Mouse (Mus musculus) adrenal gland, adult 2 months (tissue): ENCODE results near the gene Armh2. TPM values are rescaled to one million over a fixed set of nuclear protein-coding genes. Genes with fewer than 3 reads are reported as not detected.
"Not testable (repeated sequence)": the region's sequence is repeated elsewhere in the genome, so short reads cannot be mapped to it uniquely, and the experiment has no call there.

Experiments
- DNase-seq: peaks from one replicate; pipeline ENCODE4 v3.0.0; 2021
- polyA plus RNA-seq: library from polyadenylated mRNA; depleted of rRNA; stranded (reverse); fragments of >200 nt; gene quantifications from 2 replicates; pipeline ENCODE4 v1.2.3, GENCODE M21; 2012; rRNA removed
- total RNA-seq, 2 experiments: library from RNA; stranded (reverse); gene quantifications; 2 replicates each; pipeline ENCODE4 v1.2.3; 2021

The Armh2 gene
- total and polyA plus RNA-seq, 3 experiments, result not detected

DNA sequence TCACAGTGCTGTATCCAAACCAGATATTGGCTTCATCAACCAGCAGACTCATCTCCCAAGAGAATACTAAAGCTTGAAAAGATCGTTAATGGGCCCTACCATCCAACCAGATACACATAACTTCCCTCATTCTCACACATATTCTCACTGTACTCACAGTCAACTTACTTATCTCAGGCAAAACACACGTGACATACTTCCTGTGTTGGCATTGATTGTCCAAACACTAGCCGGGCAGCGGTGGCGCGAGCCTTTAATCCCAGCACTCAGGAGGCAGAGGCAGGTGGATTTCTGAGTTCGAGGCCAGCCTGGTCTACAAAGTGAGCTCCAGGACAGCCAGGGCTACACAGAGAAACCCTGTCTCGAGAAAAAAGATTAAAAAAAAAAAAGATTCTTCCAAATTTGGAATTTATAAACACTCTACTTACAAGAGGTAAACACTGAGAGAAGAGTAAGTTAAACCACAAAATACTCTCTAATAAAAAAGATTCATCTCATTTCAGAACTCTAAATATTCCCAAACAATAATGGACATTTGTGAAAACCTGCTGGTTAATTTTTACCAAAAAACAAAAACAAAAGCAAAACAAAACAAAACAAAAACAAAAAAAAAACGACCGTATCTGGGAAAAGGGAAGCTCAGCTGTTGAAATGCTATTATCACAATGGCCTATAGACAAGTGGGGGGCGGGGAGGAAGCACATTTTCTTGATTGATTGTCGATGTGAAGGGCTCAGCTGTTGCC, 17.0 kb downstream of the Armh2 start:
- no peak for DNase-seq

DNA sequence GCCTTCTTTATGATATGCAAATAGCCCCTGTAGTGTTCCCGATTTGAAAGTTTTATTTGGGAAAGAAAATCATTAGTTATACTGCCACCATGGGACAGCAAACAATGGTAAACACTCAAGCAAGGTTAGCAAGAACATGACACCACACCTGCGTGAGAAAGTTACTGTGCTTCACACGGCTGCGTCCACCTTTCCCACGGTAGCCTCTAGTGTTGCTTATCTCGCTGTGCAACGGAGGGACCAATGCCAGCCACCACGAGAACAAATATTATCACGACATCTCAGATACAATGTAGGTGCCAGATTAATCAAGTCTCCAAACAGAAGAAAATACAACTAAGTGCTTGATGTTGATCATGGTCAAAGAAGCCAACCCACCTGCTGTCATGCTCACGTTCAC, 18.4 kb downstream of the Armh2 start:
- no peak for DNase-seq

DNA sequence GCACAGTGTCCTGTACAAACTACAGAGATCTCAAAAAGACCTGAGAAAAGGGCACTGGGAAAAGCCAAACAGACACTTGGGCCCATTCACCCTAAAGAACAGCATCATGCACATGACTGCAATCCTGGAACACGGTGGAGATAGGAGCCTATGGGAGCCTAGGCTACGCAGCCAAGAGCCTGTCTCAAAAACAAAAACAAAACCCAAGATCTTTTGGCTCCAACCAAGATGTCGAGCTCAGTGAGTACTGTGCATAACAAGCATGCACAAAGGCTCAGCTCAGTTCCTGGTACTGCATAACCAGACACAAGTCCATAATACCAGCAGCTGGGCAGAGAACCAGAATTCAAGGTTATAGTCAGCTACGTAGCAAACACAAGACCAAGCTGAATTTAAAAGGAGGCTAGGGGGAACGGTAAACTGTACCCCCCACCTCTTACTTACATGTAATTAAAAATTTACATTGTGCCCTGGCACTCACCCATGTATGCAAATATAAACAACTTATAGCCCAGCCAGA, 19.4 kb downstream of the Armh2 start:
- no peak for DNase-seq

DNA sequence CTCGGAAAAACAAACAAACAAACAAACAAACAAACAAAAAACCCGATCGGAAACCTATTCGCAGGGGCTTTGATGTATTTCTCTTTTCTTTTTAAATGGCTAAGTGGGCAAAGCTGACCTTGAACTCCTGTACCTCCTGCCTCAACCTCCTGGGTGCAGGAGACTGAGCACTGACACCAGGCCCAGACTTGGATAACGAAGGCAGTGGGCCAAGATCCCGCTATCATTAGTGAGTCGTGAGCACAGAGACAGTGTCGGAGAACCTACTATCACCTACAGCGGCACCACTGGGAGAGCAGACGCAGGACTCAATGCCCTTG, 20.0 kb downstream of the Armh2 start:
- DNase-seq, result no peak

DNA sequence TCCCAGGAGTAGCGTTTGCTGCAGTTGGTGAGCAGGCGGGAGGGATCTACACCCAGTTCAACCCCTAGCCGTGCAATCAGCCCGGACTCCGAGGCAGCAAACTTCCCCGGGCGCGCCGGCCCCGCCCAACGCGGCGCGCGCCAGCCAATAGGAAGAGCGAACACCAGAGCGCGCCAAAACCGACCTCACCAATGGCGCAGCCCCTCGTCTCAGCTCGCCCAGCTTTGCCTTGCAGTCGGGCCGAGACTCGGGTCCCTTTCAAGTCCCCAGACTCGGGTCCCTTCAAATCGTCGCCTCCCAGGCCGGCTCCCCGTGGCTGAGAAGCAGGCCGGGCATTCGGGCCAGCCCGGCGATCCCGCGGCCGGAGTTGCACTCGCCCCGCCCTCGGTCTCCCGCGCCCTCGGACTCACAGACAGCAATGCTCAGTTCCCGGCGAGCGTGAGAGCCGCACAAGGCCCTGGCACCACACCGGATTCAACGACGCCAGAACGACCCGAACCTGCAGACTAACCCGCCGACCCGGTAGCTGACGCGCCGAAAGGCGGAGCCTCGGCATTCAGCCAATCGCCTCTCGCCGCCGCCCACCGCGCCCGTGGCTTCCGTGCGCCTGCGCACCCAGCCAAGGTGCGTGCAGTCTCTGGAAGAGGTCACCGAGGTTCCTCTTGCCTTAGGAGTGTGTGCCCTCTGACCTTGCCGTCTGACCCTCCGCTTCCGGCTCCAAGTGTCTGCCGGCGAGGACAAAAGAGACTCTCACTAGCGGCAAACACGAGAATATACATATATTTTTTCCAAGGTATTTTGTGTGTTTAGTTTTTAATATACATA, 20.6 kb downstream of the Armh2 start, which contains the start of gene Gmnn:
Gene Gmnn, minus strand, starts transcription at position 521 of the 825 bp plus-strand sequence.
- DNase-seq, result peak; percentile 93

DNA sequence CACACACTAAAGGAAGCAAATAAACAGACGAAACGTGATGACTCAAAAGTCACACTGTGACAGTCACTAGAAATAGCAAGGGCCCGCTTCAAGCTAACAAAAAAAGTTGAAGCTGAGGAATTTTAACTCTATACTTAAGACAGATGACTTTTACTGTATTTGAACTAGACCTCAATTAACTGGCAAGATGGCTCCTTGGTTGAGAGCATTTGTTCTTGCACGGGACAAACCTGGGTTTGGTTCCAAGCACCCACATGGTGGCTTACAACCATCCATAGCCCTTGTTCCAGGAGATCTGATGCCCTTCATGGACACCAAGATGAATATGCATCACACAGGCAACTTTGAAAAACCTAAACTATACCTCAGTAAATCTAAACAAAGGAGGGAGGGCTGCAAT, 21.2 kb downstream of the Armh2 start:
- no peak for DNase-seq

GRCm38 (mm10) chr13:24767809-24768208, 26.8 kb downstream of the Armh2 start:
- DNase-seq, result not testable (repeated sequence)

- not testable (repeated sequence) for DNase-seq
Observed at GRCm38 (mm10) chr13:24771482-24771881, 30.4 kb downstream of the Armh2 start.

DNA sequence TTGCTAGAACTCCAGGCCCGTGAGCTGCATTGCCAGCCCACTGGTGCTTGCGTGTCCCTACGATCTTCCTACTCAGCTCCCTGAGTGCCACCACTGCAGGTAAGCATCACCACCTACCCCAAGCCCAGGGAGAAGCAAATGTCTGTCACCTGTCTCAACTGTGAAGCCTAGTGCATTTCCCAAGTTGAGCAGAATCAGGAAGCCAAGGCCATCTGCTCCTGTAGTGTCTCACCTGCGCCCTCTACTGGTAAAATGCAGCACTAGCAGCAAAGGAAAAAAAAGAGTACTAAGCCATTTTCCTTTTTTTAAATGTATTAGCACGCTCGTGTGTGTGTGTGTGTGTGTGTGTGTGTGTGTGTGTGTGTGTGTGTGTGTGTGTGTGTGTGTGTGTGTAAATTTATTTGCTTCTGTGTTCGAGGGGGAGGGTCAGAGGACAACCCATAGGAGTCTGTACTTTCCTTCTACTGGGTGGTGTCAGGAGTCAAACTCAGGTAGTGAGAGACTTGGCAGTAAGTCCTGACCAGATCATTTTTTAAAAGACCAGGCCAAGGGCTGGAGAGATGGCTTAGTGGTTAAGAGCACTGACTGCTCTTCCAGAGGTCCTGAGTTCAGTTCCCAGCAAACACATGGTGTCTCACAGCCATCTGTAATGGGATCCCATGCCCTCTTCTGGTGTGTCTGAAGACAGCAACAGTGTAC, 35.3 kb downstream of the Armh2 start:
- peak; percentile 48 for DNase-seq

- no peak for DNase-seq
Observed at GRCm38 (mm10) chr13:24778026-24778425, 37.0 kb downstream of the Armh2 start.

GRCm38 (mm10) chr13:24778706-24779380, 37.8 kb downstream of the Armh2 start:
- DNase-seq, result no peak

DNA sequence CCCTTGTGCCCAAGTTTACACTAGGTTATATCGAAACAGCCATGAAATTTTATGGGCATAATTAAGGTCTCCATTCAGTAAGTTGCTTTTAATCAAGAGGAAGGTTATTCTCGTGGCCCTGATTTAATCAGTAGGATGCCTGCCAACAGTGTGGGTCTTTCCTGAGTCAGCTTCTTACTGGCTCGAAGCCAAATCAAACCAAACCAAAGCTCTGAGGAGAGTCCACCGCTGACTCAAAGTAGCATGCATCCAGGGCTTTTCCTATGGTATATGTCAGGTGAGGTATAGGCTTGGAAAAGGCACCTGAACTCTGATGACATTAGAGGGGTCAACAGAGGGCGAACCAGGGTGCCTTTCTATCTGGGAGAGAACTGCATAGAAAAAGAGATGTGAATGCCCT, 40.9 kb downstream of the Armh2 start:
- DNase-seq, result peak; percentile 87

GRCm38 (mm10) chr13:24786014-24786490, 45.0 kb downstream of the Armh2 start:
- peak; percentile 42 for DNase-seq

DNA sequence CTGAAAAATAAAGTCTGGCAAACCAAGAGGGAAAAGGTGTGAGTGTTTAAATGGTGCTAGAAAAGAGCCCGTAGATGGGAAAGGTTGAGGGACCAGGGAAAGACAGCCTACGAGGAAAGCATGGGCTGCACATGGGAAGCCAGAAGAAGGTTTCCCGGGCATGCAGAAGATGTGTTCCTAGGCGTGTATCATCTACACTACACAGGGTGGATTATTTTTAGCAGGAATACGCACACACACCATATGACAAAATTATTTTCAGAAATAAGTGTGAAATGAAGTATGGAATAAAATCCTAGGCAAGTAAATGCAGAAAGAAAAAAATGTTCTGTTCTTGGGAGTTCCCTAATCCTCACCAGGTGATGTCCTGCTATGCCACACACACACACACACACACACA, 46.4 kb downstream of the Armh2 start:
- no peak for DNase-seq

GRCm38 (mm10) chr13:24791349-24791748, 50.3 kb downstream of the Armh2 start:
- DNase-seq, result peak; percentile 61

- DNase-seq, result peak; percentile 64
Observed at GRCm38 (mm10) chr13:24792411-24793045, 51.5 kb downstream of the Armh2 start.

Other genes starting within 250 kb of the Armh2 start
- 1 to 10 TPM; 4.6 to 5.7 TPM for gene Ripor2, start 159.0 kb upstream of the Armh2 start, total RNA-seq
- gene Ripor2, start 159.0 kb upstream of the Armh2 start, polyA plus RNA-seq, result 0.92 and 2.3 TPM in 2 replicates
- gene Gmnn, start 20.7 kb downstream of the Armh2 start, total RNA-seq, result 10 to 100 TPM in 1 of 2 experiments, 1 to 10 TPM in 1; 4.4 to 12.1 TPM
- gene Gmnn, start 20.7 kb downstream of the Armh2 start, polyA plus RNA-seq, result 0.85 TPM in 1 of 2 replicates, not detected in the other
- 100 to 1,000 TPM; 161 to 170 TPM for gene BC005537, start 60.4 kb downstream of the Armh2 start, total RNA-seq
- 56.8 and 70.6 TPM in 2 replicates for gene BC005537, start 60.4 kb downstream of the Armh2 start, polyA plus RNA-seq
- 10 to 100 TPM; 86.6 to 88.5 TPM for gene Acot13, start 90.3 kb downstream of the Armh2 start, total RNA-seq
- 44.0 and 63.8 TPM in 2 replicates for gene Acot13, start 90.3 kb downstream of the Armh2 start, polyA plus RNA-seq
- 10 to 100 TPM; 16.7 to 20.7 TPM for gene Tdp2, start 90.4 kb downstream of the Armh2 start, total RNA-seq
- 9.0 and 11.3 TPM in 2 replicates for gene Tdp2, start 90.4 kb downstream of the Armh2 start, polyA plus RNA-seq
- gene D130043K22Rik, start 103.9 kb downstream of the Armh2 start, total RNA-seq, result 1 to 10 TPM in 1 of 2 experiments, under 1 TPM in 1; 0.29 to 1.7 TPM
- 0.20 and 0.31 TPM in 2 replicates for gene D130043K22Rik, start 103.9 kb downstream of the Armh2 start, polyA plus RNA-seq
- gene Aldh5a1, start 196.4 kb downstream of the Armh2 start, total RNA-seq, result 10 to 100 TPM; 16.2 to 17.7 TPM
- 18.5 and 21.4 TPM in 2 replicates for gene Aldh5a1, start 196.4 kb downstream of the Armh2 start, polyA plus RNA-seq
- gene Gpld1, start 201.9 kb downstream of the Armh2 start, total RNA-seq, result 1 to 10 TPM; 2.9 to 5.4 TPM
- gene Gpld1, start 201.9 kb downstream of the Armh2 start, polyA plus RNA-seq, result 1.6 and 1.9 TPM in 2 replicates